Mouse (Mus musculus) monocyte, adult 2 months (primary cell): ENCODE data around the gene Kank4.

Experiments
- DNase-seq, 2 experiments: peaks; one replicate each; pipeline ENCODE4 v3.0.0; 2022; ENCODE audit warnings: low spot score in 2 of 2, low read depth in 1 of 2

The Kank4 gene

GRCm38 (mm10) chr4:98722454-98722853, 94.9 kb downstream of the Kank4 start:
- DNase-seq: no peak

DNA sequence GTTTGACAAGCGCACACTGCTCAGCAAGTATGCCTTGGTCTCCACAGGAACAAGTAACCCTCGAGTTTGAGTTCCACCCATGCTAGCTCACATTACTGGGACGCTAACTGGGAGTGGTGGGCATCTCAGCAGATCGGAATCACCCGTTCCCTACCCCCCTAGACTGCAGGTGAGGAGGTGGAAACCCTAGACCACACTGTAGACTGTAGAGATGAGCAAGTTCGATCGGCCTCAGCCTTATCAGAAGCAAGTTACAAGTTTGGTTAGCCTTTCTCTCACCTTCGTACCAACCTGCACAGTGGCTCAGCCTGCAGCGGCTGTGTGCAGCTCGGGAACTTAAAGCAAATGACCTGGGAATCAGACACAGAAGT, 98.8 kb downstream of the Kank4 start:
- no peak for DNase-seq

GRCm38 (mm10) chr4:98717735-98718546, 99.4 kb downstream of the Kank4 start:
- DNase-seq: no peak

DNA sequence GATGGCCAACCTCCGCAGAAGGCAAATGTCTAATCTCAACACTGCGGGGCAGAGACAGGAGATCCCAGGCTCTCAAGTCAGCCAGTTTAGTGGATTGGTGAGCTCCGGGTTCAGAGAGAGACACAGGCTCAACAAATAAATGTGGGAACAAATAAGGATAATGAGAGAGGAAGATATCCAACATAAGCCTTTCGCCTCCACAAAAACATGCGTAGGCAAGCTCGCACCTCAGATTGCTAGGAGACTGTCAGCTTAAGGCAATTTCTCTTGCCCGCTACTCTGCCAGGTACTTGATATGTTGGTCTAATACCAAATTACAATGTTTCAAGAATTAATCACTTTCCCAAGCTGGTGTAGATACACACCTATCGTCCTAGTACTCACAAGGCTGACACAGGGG, 106.4 kb downstream of the Kank4 start:
- DNase-seq: no peak
